Mouse (Mus musculus) CH12.LX (cell line): Measurements from ENCODE around the gene Rnf26. TPM values are rescaled to one million over a fixed set of nuclear protein-coding genes. Genes with fewer than 3 reads are reported as not detected.

Experiments used
- DNase-seq: peaks from one replicate; pipeline ENCODE4 v3.0.0-alpha.2; 2013; ENCODE audit errors: extremely low read depth
- H3K27ac ChIP-seq: 2 replicates; pipeline ENCODE4 v1.5.1; 2012; ENCODE audit warnings: low read depth, mild to moderate bottlenecking, control low read depth, moderate library complexity; ENCODE audit not compliant: insufficient read depth
- H3K27me3 ChIP-seq: replicated peaks from 2 replicates; pipeline ENCODE3; 2012; ENCODE audit warnings: inconsistent platforms
- H3K36me3 ChIP-seq, 2 experiments: replicated peaks in 1 of 2; 2 replicates each; pipeline versions ENCODE3 to v1.6.1; 2012; ENCODE audit warnings: inconsistent platforms in 1 of 2, low read length in 1 of 2, mild to moderate bottlenecking in 1 of 2, mixed read lengths in 1 of 2, moderate library complexity in 1 of 2; ENCODE audit not compliant: control insufficient read depth in 1 of 2, insufficient read depth in 1 of 2
- H3K4me1 ChIP-seq, 2 experiments: 2 replicates each; pipeline ENCODE4 v1.6.1; 2012; ENCODE audit warnings: inconsistent platforms in 1 of 2, moderate library complexity in 1 of 2; ENCODE audit not compliant: insufficient read depth in 2 of 2, control insufficient read depth in 1 of 2
- H3K4me2 ChIP-seq: 2 replicates; pipeline ENCODE4 v1.6.1; 2012; ENCODE audit warnings: low read depth, mild to moderate bottlenecking, control low read depth; ENCODE audit not compliant: poor library complexity, insufficient read depth, severe bottlenecking
- H3K4me3 ChIP-seq, 3 experiments: fragments of 150-350 bp in 1 of 3; sonication (generic) in 1 of 3; replicated peaks in 1 of 3; 2 replicates each; pipeline versions ENCODE3 to v1.5.1; 2011 to 2012; ENCODE audit warnings: low read depth in 2 of 3, low read length in 2 of 3, mild to moderate bottlenecking in 2 of 3, moderate library complexity in 2 of 3, control low read depth in 1 of 3, improper control_type of control experiment in 1 of 3, inconsistent platforms in 1 of 3, mixed read lengths in 1 of 3; ENCODE audit not compliant: poor library complexity in 1 of 3
- H3K79me2 ChIP-seq: replicated peaks from 2 replicates; pipeline ENCODE4 v1.6.1; 2012; ENCODE audit warnings: mild to moderate bottlenecking, moderate library complexity; ENCODE audit not compliant: control insufficient read depth, poor library complexity, insufficient read depth, severe bottlenecking; ENCODE audit errors: extremely low read depth
- H3K9ac ChIP-seq: 2 replicates; pipeline ENCODE4 v1.6.1; 2012; ENCODE audit warnings: low read depth, mild to moderate bottlenecking, control low read depth, moderate library complexity; ENCODE audit not compliant: insufficient read depth
- H3K9me3 ChIP-seq: replicated peaks from 2 replicates; pipeline ENCODE3; 2012; ENCODE audit warnings: low read length, inconsistent platforms, mixed read lengths
- BHLHE40 ChIP-seq: IDR thresholded peaks from 2 replicates; pipeline ENCODE4 v1.6.1; 2011; ENCODE audit warnings: mild to moderate bottlenecking, low read depth, low read length, improper control_type of control experiment
- CHD1 ChIP-seq: IDR thresholded peaks from 2 replicates; pipeline ENCODE4 v1.6.1; 2012; ENCODE audit warnings: low read depth, low read length, improper control_type of control experiment, inconsistent platforms
- CHD2 ChIP-seq: IDR thresholded peaks from 2 replicates; pipeline ENCODE4 v1.6.1; 2011; ENCODE audit warnings: low read length, improper control_type of control experiment
- CTCF ChIP-seq, 2 experiments: IDR thresholded peaks in 1 of 2; conservative IDR thresholded peaks in 1 of 2; 2 replicates each; pipeline ENCODE4 v1.5.1; 2011 to 2012; ENCODE audit warnings: low read depth in 2 of 2, low read length in 2 of 2, improper control_type of control experiment in 1 of 2, inconsistent platforms in 1 of 2, mild to moderate bottlenecking in 1 of 2, moderate library complexity in 1 of 2
- E2F4 ChIP-seq: IDR thresholded peaks from 2 replicates; pipeline ENCODE4 v1.6.1; 2011; ENCODE audit warnings: low read depth, low read length, improper control_type of control experiment; ENCODE audit not compliant: insufficient replicate concordance
- ELF1 ChIP-seq: IDR thresholded peaks from 2 replicates; pipeline ENCODE4 v1.6.1; 2014; ENCODE audit warnings: low read depth, mild to moderate bottlenecking, inconsistent platforms, low read length, improper control_type of control experiment
- ETS1 ChIP-seq: conservative IDR thresholded peaks from 2 replicates; pipeline ENCODE4 v1.6.1; 2012; ENCODE audit warnings: low read depth, mild to moderate bottlenecking, inconsistent platforms, low read length, improper control_type of control experiment, moderate library complexity
- GABPA ChIP-seq: IDR thresholded peaks from 2 replicates; pipeline ENCODE4 v1.6.1; 2012; ENCODE audit warnings: low read depth, low read length, improper control_type of control experiment, inconsistent platforms; ENCODE audit not compliant: insufficient replicate concordance
- HCFC1 ChIP-seq: IDR thresholded peaks from 2 replicates; pipeline ENCODE4 v1.6.1; 2012; ENCODE audit warnings: low read depth, mild to moderate bottlenecking, inconsistent platforms, low read length, improper control_type of control experiment
- IRF4 ChIP-seq: IDR thresholded peaks from 2 replicates; pipeline ENCODE4 v1.6.1; 2014; ENCODE audit warnings: low read depth, mild to moderate bottlenecking, inconsistent platforms, low read length, improper control_type of control experiment
- JUND ChIP-seq: conservative IDR thresholded peaks from 2 replicates; pipeline ENCODE4 v1.6.1; 2011; ENCODE audit warnings: low read depth, low read length, improper control_type of control experiment
- KAT2A ChIP-seq: IDR thresholded peaks from 2 replicates; pipeline ENCODE4 v1.6.1; 2012; ENCODE audit warnings: low read length, improper control_type of control experiment, inconsistent platforms; ENCODE audit not compliant: insufficient replicate concordance
- MAX ChIP-seq: IDR thresholded peaks from 2 replicates; pipeline ENCODE4 v1.6.1; 2011; ENCODE audit warnings: low read length, improper control_type of control experiment
- MEF2A ChIP-seq: IDR thresholded peaks from 2 replicates; pipeline ENCODE4 v1.6.1; 2014; ENCODE audit warnings: low read depth, mild to moderate bottlenecking, inconsistent platforms, low read length, improper control_type of control experiment, borderline replicate concordance
- MXI1 ChIP-seq: IDR thresholded peaks from 2 replicates; pipeline ENCODE4 v1.6.1; 2011; ENCODE audit warnings: mild to moderate bottlenecking, low read depth, low read length, improper control_type of control experiment
- MYC ChIP-seq: IDR thresholded peaks from 2 replicates; pipeline ENCODE4 v1.6.1; 2011; ENCODE audit warnings: low read depth, mild to moderate bottlenecking, improper control_type of control experiment, low read length
- NELFE ChIP-seq: IDR thresholded peaks from 2 replicates; pipeline ENCODE4 v1.6.1; 2011; ENCODE audit warnings: low read depth, low read length, improper control_type of control experiment
- NRF1 ChIP-seq: IDR thresholded peaks from 2 replicates; pipeline ENCODE4 v1.6.1; 2014; ENCODE audit warnings: low read depth, mild to moderate bottlenecking, inconsistent platforms, low read length, improper control_type of control experiment, moderate library complexity
- PAX5 ChIP-seq: IDR thresholded peaks from 2 replicates; pipeline ENCODE4 v1.6.1; 2012; ENCODE audit warnings: low read length, inconsistent platforms, mixed read lengths
- POLR2A ChIP-seq: IDR thresholded peaks from 2 replicates; pipeline ENCODE4 v1.6.1; 2011; ENCODE audit warnings: low read depth, mild to moderate bottlenecking, improper control_type of control experiment, low read length
- POLR2AphosphoS2 ChIP-seq: IDR thresholded peaks from 2 replicates; pipeline ENCODE4 v1.6.1; 2011; ENCODE audit warnings: low read depth, low read length, improper control_type of control experiment
- RCOR1 ChIP-seq: conservative IDR thresholded peaks from 2 replicates; pipeline ENCODE4 v1.6.1; 2012; ENCODE audit warnings: low read depth, mild to moderate bottlenecking, inconsistent platforms, low read length, improper control_type of control experiment
- SIN3A ChIP-seq: IDR thresholded peaks from 2 replicates; pipeline ENCODE4 v1.6.1; 2012; ENCODE audit warnings: low read length, improper control_type of control experiment, inconsistent platforms
- SMC3 ChIP-seq: IDR thresholded peaks from 2 replicates; pipeline ENCODE4 v1.6.1; 2011; ENCODE audit warnings: low read depth, low read length, improper control_type of control experiment
- TBP ChIP-seq: conservative IDR thresholded peaks from 2 replicates; pipeline ENCODE4 v1.6.1; 2011; ENCODE audit warnings: low read depth, low read length, improper control_type of control experiment
- TCF12 ChIP-seq: IDR thresholded peaks from 2 replicates; pipeline ENCODE4 v1.6.1; 2014; ENCODE audit warnings: low read depth, mild to moderate bottlenecking, inconsistent platforms, low read length, improper control_type of control experiment
- UBTF ChIP-seq: IDR thresholded peaks from 2 replicates; pipeline ENCODE4 v1.6.1; 2012; ENCODE audit warnings: low read depth, mild to moderate bottlenecking, inconsistent platforms, low read length, improper control_type of control experiment, moderate library complexity
- USF1 ChIP-seq: IDR thresholded peaks from 2 replicates; pipeline ENCODE4 v1.6.1; 2014; ENCODE audit warnings: low read depth, mild to moderate bottlenecking, inconsistent platforms, low read length, improper control_type of control experiment
- USF2 ChIP-seq: conservative IDR thresholded peaks from 2 replicates; pipeline ENCODE4 v1.6.1; 2011; ENCODE audit warnings: low read depth, low read length, improper control_type of control experiment
- ZKSCAN1 ChIP-seq: IDR thresholded peaks from 2 replicates; pipeline ENCODE4 v1.6.1; 2012; ENCODE audit warnings: low read depth, inconsistent platforms, low read length, improper control_type of control experiment, borderline replicate concordance
- ZNF384 ChIP-seq: IDR thresholded peaks from 2 replicates; pipeline ENCODE4 v1.6.1; 2012; ENCODE audit warnings: low read depth, low read length, improper control_type of control experiment, inconsistent platforms
- dilution Hi-C: fragments of 300-500 bp; cut with MboI; formaldehyde crosslinking; loops from 2 replicates; pipeline ENCODE4 v1.14.3; 2020; ENCODE audit warnings: low sequenced_read_pairs; ENCODE audit not compliant: extremely low pct_unique_long_range_greater_than_20kb, extremely low pct_ligation_motif_present
- in situ Hi-C: fragments of 300-500 bp; cut with MboI; formaldehyde crosslinking; loops from 3 replicates; pipeline ENCODE4 v1.14.3; 2019; ENCODE audit warnings: low sequenced_read_pairs, low pct_ligation_motif_present, low pct_unique_long_range_greater_than_20kb, mixed read lengths
- polyA plus RNA-seq: library from polyadenylated mRNA; unstranded; fragments of >175 nt; gene quantifications from 2 replicates; pipeline ENCODE4 v1.2.1, GENCODE M21; 2012; ENCODE audit warnings: low read depth; ENCODE audit not compliant: insufficient read length
- total RNA-seq, 2 experiments: library from RNA; depleted of rRNA; stranded (reverse); fragments of 300-350 nt in 1 of 2; fragments of >200 nt in 1 of 2; gene quantifications; 2 replicates each; pipeline ENCODE4 v1.2.3; 2012 to 2014

Rnf26 gene
- total and polyA plus RNA-seq, 3 experiments = 11.7 to 40.0 (median 15.3) TPM

DNA sequence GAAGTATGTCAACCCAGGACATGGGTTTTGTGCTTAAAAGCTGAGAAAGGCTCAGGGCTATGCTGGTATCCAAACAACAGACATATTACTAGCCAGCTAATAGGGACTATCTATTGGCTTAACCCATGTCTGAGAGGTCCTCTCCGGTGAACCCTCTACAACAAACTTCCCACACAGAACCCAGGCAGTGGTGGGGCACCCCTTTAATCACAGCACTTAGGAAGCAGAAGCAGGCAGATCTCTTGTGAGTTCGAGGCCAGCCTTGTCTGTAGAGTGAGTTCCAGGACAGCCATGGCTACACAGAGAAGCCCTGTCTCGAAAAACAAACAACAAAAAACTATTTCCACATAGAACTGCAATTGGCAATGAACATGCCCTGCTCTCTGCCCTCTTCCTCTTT is 13.4 kb upstream of the Rnf26 start:
- 0 out of 2 replicates have a peak overlapping the region, but pooled peaks have one; percentile 2 for H3K9ac ChIP-seq
- H3K4me1 ChIP-seq = peaks cover 3 to 38% of the 10 kb centered on the region in 2 experiments
- no peak for TF ChIP-seq ELF1
- 0 out of 2 replicates have a peak, but pooled peaks have one; percentile 4 for TF ChIP-seq ZNF384
- TF ChIP-seq, all 38 proteins: peak for 1
- H3K36me3 ChIP-seq = no peaks in the 10 kb centered on the region
- H3K79me2 ChIP-seq = no peaks in the 10 kb centered on the region
- in situ Hi-C loops = loop anchor here (10.0 kb wide), 1 partner anchor 138 kb away; the partner anchor contains the start of gene Nlrx1
- no peak overlapping the region for H3K4me3 ChIP-seq
- H3K27me3 ChIP-seq = peaks cover 30% of the 10 kb centered on the region
- dilution Hi-C loops = no loop called here
- no peak for DNase-seq
- no peak overlapping the region for H3K27ac ChIP-seq
- peak overlapping the region; percentile 52 for H3K4me2 ChIP-seq
- H3K9me3 ChIP-seq = no peaks in the 10 kb centered on the region

DNA sequence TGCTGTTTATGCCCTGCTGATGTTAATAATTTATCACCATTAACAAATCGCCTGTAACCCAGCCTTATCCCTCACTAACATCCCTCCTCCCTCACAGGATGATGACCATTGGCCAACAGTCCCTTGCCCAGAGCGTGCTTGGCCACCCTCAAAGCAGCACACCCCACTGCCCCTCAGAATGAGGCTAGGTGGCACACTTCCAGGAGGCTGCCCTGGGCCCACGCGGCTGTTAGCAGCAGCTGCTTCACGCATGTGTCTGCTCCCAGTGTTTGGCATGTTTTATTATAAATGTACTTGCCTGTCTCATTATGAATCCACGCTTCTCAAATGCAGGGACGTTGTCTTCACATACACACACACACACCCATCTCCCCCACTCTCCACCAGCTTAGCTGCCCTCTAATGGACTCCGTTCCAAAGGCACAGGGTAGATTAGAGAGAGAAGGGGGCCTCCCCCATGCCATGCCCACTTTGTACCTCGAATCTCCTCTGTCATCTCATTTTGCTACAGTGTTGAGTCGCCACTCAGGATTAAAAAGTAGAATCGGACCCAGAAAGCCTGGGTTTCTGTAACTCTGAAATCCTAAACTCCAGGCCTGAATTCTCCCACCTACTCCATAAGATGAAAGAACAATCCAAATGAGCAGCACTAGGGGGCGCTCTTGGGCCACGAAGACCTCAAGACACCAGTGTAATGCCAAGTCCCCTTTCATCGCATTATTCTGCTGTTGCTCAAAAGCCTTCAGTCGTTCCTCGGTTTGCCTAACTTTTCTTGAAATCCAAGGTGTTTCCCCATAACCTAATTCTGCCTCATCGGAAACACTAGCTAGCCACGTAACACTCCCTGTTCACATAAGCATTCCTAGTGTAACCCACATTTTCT is 12.5 kb upstream of the Rnf26 start:
- Histone ChIP-seq H3K4me2 (peak overlapping the region; percentile 52), H3K27me3 (peaks cover 20% of the 10 kb centered on the region), H3K36me3 (no peaks in the 10 kb centered on the region), H3K4me1 (peaks cover 0 to 31% of the 10 kb centered on the region in 2 experiments; a peak in 3 of 4 replicates), H3K9me3 (no peaks in the 10 kb centered on the region), H3K79me2 (no peaks in the 10 kb centered on the region), H3K9ac (peak overlapping the region; percentile 2; the same call in 1 of the 2 replicates), H3K27ac (no peak overlapping the region), H3K4me3 (peak overlapping the region in 2 of 3 experiments; percentile 21 to 25)
- dilution Hi-C loops = no loop called here
- in situ Hi-C loops = loop anchor here (10.0 kb wide), 1 partner anchor 139 kb away; the partner anchor contains the start of gene Nlrx1
- DNase-seq = peak; percentile 90
- TF ChIP-seq NELFE (no peak), CHD2 (no peak), E2F4 (no peak), MYC (no peak), CTCF (conservative IDR thresholded peaks at IDR 0.05 in 1 of 2, IDR thresholded peaks at IDR 0.05 in 1 of 2; ENCODE audit: low read depth in 2 of 2, low read length in 2 of 2) (peak; percentile 87 to 95), UBTF (no peak), ELF1 (no peak; the same call in 1 of the 2 replicates), MEF2A (no peak), PAX5 (no peak), HCFC1 (no peak), ZKSCAN1 (no peak), ZNF384 (no peak; the same call in 1 of the 2 replicates), SIN3A (peak; percentile 35; the same call in 1 of the 2 replicates), ETS1 (no peak), USF2 (no peak), SMC3 (peak; percentile 67), TBP (no peak), MAX (no peak), GABPA (no peak), USF1 (no peak), NRF1 (no peak), IRF4 (peak; percentile 41), BHLHE40 (no peak), POLR2AphosphoS2 (no peak), JUND (no peak), MXI1 (no peak), POLR2A (no peak), TCF12 (no peak), KAT2A (no peak), RCOR1 (no peak), CHD1 (no peak)
